Mouse (Mus musculus): ENCODE results near the gene Ltbp4.

The Ltbp4 gene

DNA sequence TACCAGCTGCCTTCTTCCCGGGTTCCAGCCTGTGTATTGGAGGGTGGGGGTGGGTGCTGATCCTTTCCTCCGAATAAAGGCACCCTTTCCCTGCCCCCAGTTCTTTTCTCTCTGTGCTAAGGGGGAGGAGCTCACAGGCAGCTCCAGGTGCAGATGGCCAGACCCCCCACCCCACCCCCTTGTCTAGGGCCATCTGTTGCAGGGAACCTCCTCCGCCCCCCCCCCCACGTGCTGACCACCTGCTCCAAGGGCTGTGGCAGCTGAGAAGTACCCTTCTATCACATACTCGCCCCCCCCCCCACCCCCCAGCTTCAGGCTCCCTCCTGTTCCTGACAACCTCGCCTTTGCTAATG is 79.7 kb downstream of the Ltbp4 start:
- DNase-seq (ENCODE audit: low spot score) = no peak

DNA sequence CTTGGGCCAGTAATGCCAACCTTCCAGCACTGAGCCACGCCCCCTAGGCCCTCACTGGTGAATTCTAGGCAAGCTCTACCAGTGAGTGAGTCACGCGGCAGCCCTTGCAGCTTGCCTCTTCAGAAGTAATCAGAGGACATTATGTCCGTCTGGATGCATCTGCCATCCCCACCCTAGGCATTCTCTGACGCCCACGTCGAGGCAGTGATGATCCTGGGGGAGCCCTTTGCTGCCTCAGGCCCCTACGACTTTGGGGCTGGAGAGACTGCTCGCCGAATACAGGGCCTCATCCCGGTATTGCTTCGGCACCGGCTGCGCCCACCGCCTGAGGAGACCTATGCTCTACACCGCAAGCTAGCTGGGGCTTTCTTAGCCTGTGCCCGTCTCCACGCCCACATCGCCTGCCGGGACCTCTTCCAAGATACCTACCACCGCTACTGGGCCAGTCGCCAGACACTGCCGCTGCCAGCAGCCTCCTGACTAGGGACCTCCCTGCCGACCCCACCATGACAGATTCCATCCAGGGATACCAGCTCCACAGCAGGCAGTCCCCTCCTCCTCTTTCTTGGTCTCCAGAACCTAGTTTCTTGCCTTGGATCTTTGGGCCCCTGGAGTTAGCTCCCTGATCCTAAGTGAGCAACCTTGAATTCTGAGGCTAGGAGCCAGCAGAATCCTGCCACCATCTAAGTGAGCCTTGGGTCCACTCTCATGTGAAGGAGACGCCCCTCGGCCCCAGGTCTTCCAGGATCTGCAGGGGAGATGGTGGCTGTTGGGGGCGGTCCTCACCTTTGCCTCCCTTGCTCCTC is 80.2 kb downstream of the Ltbp4 start:
- no peak for DNase-seq (ENCODE audit: low spot score)

DNA sequence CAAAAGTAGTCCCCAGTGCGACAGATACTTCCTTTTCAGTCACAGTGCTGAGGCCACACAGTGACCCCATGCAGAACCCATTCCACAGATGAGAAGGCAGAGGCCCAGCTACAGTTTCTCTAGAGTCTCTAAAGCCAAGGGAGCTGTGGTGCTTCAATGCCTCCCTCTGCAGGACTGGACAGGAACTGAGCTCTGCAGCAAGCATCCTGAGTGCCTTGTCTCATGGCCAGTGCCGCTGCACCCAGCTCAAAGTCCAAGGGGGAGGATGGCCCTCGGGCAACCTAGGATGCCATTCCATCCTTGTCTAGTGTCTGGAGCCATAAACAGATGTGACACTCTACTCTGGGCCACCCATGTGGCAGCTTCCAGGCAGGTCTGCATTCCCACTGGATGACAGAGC is 81.8 kb downstream of the Ltbp4 start:
- DNase-seq (ENCODE audit: low spot score) = no peak

All from c-Kit-positive CD71-positive TER-119-positive erythroid progenitor cells, embryonic 14.5 days (primary cell).